Mouse (Mus musculus) layer of hippocampus, postnatal 36 days (tissue): ENCODE data around the gene Gm11568. TPM values are rescaled to one million over a fixed set of nuclear protein-coding genes. Genes with fewer than 3 reads are reported as not detected.
"Not testable (repeated sequence)": the region's sequence is repeated elsewhere in the genome, so short reads cannot be mapped to it uniquely, and the experiment has no call there.

Experiments used
- DNase-seq, 2 experiments: peaks; one replicate each; pipeline ENCODE4 v3.0.0; 2022
- total RNA-seq, 2 experiments: library from RNA; stranded (reverse); gene quantifications; 2 replicates each; pipeline ENCODE4 v1.2.3; 2021

Gene Gm11568
- total RNA-seq, result not detected

- no peak for DNase-seq
Observed at GRCm38 (mm10) chr11:99857617-99858016, at the start of gene Gm11568. Gm11568 (plus strand) TSS chr11:99857917.

- DNase-seq, result not testable (repeated sequence)
Observed at GRCm38 (mm10) chr11:99809792-99810191, 47.9 kb upstream of the Gm11568 start, which contains the start of gene Krtap4-13. Krtap4-13 (minus strand) TSS chr11:99809892.

- DNase-seq, result not testable (repeated sequence)
Observed at GRCm38 (mm10) chr11:99815566-99815965, 42.2 kb upstream of the Gm11568 start, which contains the start of gene Gm11564. Gm11564 (minus strand) TSS chr11:99815666.

GRCm38 (mm10) chr11:99837966-99838365, 19.8 kb upstream of the Gm11568 start, which contains the start of gene 2300003K06Rik:
2300003K06Rik (minus strand) TSS chr11:99838066.
- DNase-seq, result no peak

- DNase-seq, result no peak
Observed at GRCm38 (mm10) chr11:99842185-99842584, 15.5 kb upstream of the Gm11568 start.

GRCm38 (mm10) chr11:99846746-99847145, 11.0 kb upstream of the Gm11568 start:
- no peak for DNase-seq

- DNase-seq, result no peak
Observed at GRCm38 (mm10) chr11:99851508-99851907, 6.2 kb upstream of the Gm11568 start, which contains the start of gene Krtap4-16. Krtap4-16 (minus strand) TSS chr11:99851608.

- DNase-seq, result no peak
Observed at GRCm38 (mm10) chr11:99854121-99854520, 3.6 kb upstream of the Gm11568 start.

GRCm38 (mm10) chr11:99858761-99859160, 1.0 kb downstream of the Gm11568 start:
- no peak for DNase-seq

- DNase-seq, result not testable (repeated sequence)
Observed at GRCm38 (mm10) chr11:99864176-99864575, 6.5 kb downstream of the Gm11568 start, which contains the start of gene Gm11559. Gm11559 (plus strand) TSS chr11:99864476.

GRCm38 (mm10) chr11:99873089-99873488, 15.4 kb downstream of the Gm11568 start, which contains the start of gene Krtap9-1:
Krtap9-1 (plus strand) TSS chr11:99873389.
- DNase-seq, result not testable (repeated sequence)

GRCm38 (mm10) chr11:99878887-99879286, 21.2 kb downstream of the Gm11568 start, which contains the start of gene Gm11567:
Gm11567 (plus strand) TSS chr11:99879187.
- not testable (repeated sequence) for DNase-seq

- no peak for DNase-seq
Observed at GRCm38 (mm10) chr11:99907620-99908019, 49.9 kb downstream of the Gm11568 start, which contains the start of gene Krtap31-1. Krtap31-1 (plus strand) TSS chr11:99907920.

Other genes starting within 250 kb of the Gm11568 start
- not detected for gene Gm11937, start 247.7 kb upstream of the Gm11568 start, total RNA-seq
- not detected for gene Krtap2-4, start 243.1 kb upstream of the Gm11568 start, total RNA-seq
- not detected for gene Gm11562, start 237.5 kb upstream of the Gm11568 start, total RNA-seq
- not detected for gene Krtap4-1, start 229.7 kb upstream of the Gm11568 start, total RNA-seq
- not detected for gene Krtap4-2, start 222.8 kb upstream of the Gm11568 start, total RNA-seq
- not detected for gene Krtap4-7, start 213.8 kb upstream of the Gm11568 start, total RNA-seq
- not detected for gene Gm11555, start 207.7 kb upstream of the Gm11568 start, total RNA-seq
- gene Gm11563, start 199.0 kb upstream of the Gm11568 start, total RNA-seq, result not detected
- gene Krtap4-6, start 192.0 kb upstream of the Gm11568 start, total RNA-seq, result not detected
- not detected for gene Gm14190, start 167.2 kb upstream of the Gm11568 start, total RNA-seq
- gene Gm14180, start 123.6 kb upstream of the Gm11568 start, total RNA-seq, result not detected
- gene Gm11595, start 85.0 kb upstream of the Gm11568 start, total RNA-seq, result not detected
- gene Krtap4-8, start 77.2 kb upstream of the Gm11568 start, total RNA-seq, result not detected
- gene Krtap4-9, start 72.7 kb upstream of the Gm11568 start, total RNA-seq, result not detected
- gene Gm11596, start 64.5 kb upstream of the Gm11568 start, total RNA-seq, result not detected
- not detected for gene Gm11569, start 59.0 kb upstream of the Gm11568 start, total RNA-seq
- not detected for gene Gm11554, start 53.5 kb upstream of the Gm11568 start, total RNA-seq
- not detected for gene Krtap4-13, start 48.0 kb upstream of the Gm11568 start, total RNA-seq
- not detected for gene Gm11564, start 42.3 kb upstream of the Gm11568 start, total RNA-seq
- gene 2300003K06Rik, start 19.9 kb upstream of the Gm11568 start, total RNA-seq, result not detected
- gene Krtap4-16, start 6.3 kb upstream of the Gm11568 start, total RNA-seq, result not detected
- not detected for gene Gm11559, start 6.6 kb downstream of the Gm11568 start, total RNA-seq
- gene Krtap9-1, start 15.5 kb downstream of the Gm11568 start, total RNA-seq, result not detected
- gene Gm11567, start 21.3 kb downstream of the Gm11568 start, total RNA-seq, result not detected
- not detected for gene Krtap31-1, start 50.0 kb downstream of the Gm11568 start, total RNA-seq
- gene Gm11565, start 56.8 kb downstream of the Gm11568 start, total RNA-seq, result not detected
- gene Krtap31-2, start 78.4 kb downstream of the Gm11568 start, total RNA-seq, result not detected
- gene Krtap9-5, start 90.6 kb downstream of the Gm11568 start, total RNA-seq, result not detected
- gene Krtap29-1, start 121.1 kb downstream of the Gm11568 start, total RNA-seq, result not detected
- gene Krtap16-1, start 128.7 kb downstream of the Gm11568 start, total RNA-seq, result not detected
- gene Krtap17-1, start 136.1 kb downstream of the Gm11568 start, total RNA-seq, result not detected
- not detected for gene Krt33a, start 158.3 kb downstream of the Gm11568 start, total RNA-seq
- gene Krt33b, start 172.0 kb downstream of the Gm11568 start, total RNA-seq, result not detected
- gene Krt34, start 183.6 kb downstream of the Gm11568 start, total RNA-seq, result not detected
- gene Krt31, start 192.6 kb downstream of the Gm11568 start, total RNA-seq, result not detected
- not detected for gene Krt32, start 230.3 kb downstream of the Gm11568 start, total RNA-seq
- gene Krt35, start 238.3 kb downstream of the Gm11568 start, total RNA-seq, result not detected
- not detected for gene Krt36, start 247.7 kb downstream of the Gm11568 start, total RNA-seq